Mouse (Mus musculus) liver, adult (tissue): ENCODE data around the gene A630023A22Rik.

ENCODE experiments used
- GATA4 ChIP-seq: IDR thresholded peaks from 2 replicates; pipeline ENCODE4 v1.6.1; 2014; ENCODE audit warnings: mild to moderate bottlenecking, low read length; ENCODE audit not compliant: insufficient replicate concordance

Gene A630023A22Rik

DNA sequence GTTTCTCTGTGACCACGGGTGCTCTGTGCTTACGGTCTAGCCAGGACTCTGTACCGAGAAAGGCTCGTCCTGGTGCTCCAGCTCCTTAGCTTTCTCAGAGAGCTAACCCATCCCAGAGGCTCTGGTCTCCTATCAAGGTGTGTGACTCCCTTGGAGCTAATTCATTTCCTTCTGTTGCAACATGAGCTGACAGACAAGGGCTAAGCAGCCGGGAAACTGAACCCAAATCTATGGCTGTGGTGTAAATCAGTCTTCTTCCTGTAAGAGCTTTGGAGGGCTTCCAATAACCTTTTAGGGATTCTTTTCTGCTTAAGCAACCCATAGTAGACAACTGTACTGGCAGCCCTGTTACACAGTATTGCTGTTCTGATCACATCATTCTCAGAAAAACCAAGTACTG is at the start of gene A630023A22Rik:
Gene A630023A22Rik, minus strand, starts transcription at position 154 of the 400 bp plus-strand sequence.
- TF ChIP-seq GATA4: no peak

DNA sequence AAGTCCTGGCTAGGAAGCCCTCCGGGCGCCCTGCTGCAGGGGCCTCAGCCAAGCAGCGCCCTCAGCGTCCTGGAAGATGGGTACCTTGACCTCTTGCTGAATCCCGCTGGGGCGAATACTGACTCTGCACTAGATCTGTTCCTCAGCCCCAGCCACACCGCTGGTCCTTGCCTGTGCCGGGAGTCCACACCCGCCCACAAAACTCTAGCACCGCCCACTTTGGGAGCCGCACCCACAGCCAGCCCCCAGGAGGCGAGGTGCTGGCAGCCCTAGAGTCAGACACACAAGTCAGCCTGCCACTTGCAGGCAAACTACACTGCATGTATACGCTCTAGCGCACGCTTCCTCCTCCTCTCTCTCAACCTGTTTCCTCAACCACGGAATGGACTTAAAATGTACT is 49.8 kb upstream of the A630023A22Rik start, which contains the start of gene Npy4r:
Gene Npy4r, minus strand, starts transcription at position 148 of the 400 bp plus-strand sequence.
- TF ChIP-seq GATA4: no peak

DNA sequence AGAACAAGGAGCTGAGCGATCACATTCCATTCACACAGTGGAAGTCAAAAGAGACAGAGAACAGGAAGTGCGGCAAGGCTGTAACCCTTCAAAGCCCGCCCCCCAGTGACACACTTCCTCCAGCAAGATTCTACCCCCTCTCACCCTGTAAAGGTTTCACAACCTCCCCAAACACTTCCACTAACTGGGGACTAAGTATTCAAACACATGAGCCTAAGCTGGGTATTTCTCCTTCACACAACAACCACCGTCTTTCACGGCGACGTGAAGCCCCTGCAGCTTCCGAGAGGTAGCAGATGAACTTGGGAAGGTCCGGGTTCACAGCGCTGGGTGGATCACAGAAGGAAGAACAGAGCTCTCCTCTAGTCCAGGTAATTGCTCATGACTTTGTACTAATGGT is 40.4 kb upstream of the A630023A22Rik start:
- no peak for TF ChIP-seq GATA4

DNA sequence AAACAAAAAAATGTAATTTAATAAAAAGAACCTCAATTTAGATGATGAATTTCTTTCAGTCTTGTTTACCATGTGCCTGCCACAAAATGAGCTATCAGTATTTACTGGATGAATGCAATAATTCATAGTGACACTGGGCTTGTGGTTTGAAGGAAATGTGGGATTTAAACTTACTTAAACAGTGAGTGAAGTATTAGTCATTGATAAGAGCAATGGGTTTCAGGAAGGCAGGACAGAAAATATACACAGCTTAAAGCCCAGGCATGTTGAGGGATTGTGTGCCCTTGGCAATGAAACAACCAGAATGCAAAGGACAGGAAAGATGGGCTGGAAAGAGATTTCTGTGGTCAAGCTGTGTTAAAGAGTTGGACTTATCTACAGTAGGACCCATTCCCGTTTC is 39.8 kb upstream of the A630023A22Rik start:
- no peak for TF ChIP-seq GATA4

DNA sequence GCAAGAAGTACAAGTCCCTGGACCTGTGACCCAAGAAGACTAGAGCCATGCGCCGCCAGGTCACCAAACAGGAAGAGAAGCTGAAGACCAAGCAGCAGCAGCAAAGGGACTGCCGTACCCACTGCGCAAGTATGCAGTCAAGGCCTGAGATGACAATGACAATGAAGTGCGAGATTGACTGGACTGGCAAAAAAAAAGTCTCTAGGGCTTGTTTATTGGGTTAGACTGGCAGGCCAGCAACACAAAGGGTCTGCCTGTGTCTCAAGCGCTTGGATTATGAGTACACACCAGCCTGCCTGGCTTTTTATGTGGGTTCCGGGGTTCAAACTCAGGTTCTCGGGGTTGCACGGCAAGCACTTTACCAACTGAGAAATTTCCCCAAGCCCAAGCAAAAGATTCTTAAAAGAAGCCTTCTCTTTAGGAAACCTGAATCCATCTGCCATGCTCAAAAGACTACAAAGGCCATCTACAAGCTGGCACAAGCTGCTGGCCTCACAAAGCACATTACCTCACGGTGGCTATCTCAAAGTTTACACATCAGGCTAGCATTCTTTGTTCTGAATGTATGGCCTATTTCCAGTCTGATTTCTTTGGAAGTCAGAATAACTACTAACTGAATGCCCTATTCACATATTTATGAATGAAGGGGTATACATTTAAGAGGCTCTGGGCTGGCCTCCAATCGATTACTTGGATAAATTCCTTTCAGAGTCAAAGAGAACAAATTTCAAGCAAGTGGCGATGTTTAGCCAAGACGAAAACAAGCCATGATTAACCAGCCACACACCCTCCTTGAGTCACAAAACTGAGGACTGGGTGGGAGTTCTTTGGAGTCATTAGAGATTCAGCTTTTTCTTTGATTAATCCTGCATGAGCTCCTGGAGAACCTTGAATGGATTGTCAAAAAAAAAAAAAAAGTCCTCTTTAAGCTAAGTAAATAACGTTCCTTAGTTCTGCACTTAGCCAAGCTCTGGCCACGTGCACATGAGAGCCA is 37.4 kb upstream of the A630023A22Rik start:
- TF ChIP-seq GATA4: no peak

DNA sequence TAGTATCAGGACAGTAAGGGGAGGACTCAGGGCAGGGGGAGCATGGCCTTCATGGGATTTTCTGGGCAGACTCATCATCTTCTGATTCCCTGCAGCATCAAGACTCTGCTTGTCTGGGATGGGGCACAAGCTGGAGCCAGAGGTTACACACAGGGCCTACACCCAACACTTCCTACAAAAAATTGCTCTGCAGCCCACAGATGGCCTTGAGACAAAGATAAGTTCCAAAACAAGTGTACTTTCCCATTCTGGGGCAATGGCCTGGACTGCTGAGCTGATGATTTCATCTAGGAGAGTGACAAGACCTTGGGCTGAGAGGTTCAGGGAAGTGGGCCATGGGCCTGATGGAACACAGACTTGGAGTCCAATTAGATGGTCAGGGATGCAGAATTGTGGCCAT is 32.8 kb upstream of the A630023A22Rik start:
- no peak for TF ChIP-seq GATA4

- TF ChIP-seq GATA4: no peak
Observed at GRCm38 (mm10) chr14:34131216-34131615, 28.7 kb upstream of the A630023A22Rik start.

- TF ChIP-seq GATA4: no peak
Observed at GRCm38 (mm10) chr14:34121691-34122090, 19.1 kb upstream of the A630023A22Rik start.

DNA sequence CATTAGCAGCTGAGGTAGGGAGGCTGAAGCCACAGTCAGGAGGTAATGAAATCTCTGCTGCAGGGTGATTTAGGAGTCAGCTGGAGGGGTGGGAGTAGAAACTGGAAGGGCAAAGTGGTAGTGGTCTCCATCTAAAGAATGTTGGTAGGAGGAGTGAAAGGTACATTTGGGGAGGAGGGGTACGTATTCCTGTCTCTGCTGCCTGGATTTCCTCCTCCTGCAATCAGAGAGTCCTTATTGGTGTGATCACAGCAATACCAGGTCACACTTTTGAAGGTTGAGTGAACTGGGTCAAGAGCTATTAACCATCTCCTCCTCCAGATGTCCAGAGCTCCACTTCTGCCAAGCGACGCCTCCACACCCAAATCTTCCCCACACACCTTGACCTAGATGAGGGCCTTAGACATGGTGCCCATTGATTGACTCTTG is 18.4 kb upstream of the A630023A22Rik start:
- no peak for TF ChIP-seq GATA4

GRCm38 (mm10) chr14:34120016-34120910 is 17.7 kb upstream of the A630023A22Rik start:
- TF ChIP-seq GATA4: no peak

GRCm38 (mm10) chr14:34119046-34119723 is 16.6 kb upstream of the A630023A22Rik start:
- no peak for TF ChIP-seq GATA4

DNA sequence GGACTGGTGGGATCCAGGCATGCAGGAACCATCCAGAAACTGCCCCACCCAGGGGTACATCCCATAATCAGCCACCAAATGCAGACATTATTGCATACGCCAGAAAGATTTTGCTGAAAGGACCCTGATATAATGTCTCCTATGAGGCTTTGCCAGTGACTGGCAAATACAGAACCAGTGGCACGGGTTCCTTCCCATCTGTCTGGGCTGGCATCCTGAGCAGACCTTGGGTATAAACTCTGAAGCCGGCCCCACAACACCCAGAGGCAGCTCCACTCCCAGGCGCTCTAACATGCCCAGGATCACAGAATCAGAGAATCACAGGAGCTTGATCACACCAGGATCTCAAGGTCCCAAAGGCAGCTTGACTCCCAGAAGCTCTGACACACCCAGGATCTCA is 11.8 kb upstream of the A630023A22Rik start:
- TF ChIP-seq GATA4: no peak

GRCm38 (mm10) chr14:34107594-34107993 is 5.0 kb upstream of the A630023A22Rik start:
- no peak for TF ChIP-seq GATA4

GRCm38 (mm10) chr14:34106389-34107062 is 4.0 kb upstream of the A630023A22Rik start:
- TF ChIP-seq GATA4: no peak
